Mouse (Mus musculus) heart, postnatal 14 days (tissue): ENCODE data around the gene Clk3. TPM values are rescaled to one million over a fixed set of nuclear protein-coding genes. Genes with fewer than 3 reads are reported as not detected.

Experiments
- DNase-seq, 2 experiments: peaks; one replicate each; pipeline ENCODE4 v3.0.0; 2021 to 2022
- intact Hi-C: fragments of 180-260 bp; cut with DNase I; formaldehyde crosslinking; loops from one replicate; pipeline ENCODE4 v1.15.1; 2025
- total RNA-seq, 2 experiments: library from RNA; stranded (reverse); gene quantifications; 2 replicates each; pipeline ENCODE4 v1.2.3; 2021

The Clk3 gene
- total RNA-seq, 2 experiments from 2014 or later, result 32.7 to 40.8 TPM

DNA sequence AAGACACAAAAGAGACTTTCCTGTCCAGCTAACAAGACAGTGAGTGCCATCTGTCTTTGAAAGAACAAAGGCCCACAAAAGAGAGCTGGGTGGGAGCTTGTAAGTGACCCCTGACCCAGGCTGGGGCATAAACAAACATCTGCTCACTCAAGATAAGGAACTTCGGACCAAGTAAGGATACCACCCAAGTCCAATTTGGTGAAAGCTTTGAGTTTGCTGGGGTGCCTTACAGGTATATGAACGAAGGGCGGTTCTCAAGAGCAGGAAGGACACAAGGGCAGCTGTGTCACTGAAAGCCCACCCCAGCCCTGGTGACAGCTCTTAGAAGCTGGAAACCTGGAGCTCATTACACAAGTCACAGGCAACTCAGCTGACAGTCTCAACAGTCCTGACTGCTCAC, 8.1 kb upstream of the Clk3 start:
- intact Hi-C loops, result no loop called here

GRCm38 (mm10) chr9:57770836-57771235, 5.2 kb upstream of the Clk3 start:
- intact Hi-C loops, result no loop called here

More for the DNA sequence above, 8.1 kb upstream of the Clk3 start:
- no peak for DNase-seq

GRCm38 (mm10) chr9:57770214-57770613, 4.6 kb upstream of the Clk3 start:
- intact Hi-C loops, result no loop called here
- DNase-seq, result no peak

More at GRCm38 (mm10) chr9:57770836-57771235, 5.2 kb upstream of the Clk3 start:
- DNase-seq, result no peak

- intact Hi-C loops, result no loop called here
- DNase-seq, result peak in 1 of 2 experiments; percentile 38
These were observed 3.9 kb upstream of the Clk3 start for GRCm38 (mm10) chr9:57769539-57770069.

- intact Hi-C loops, result no loop called here
- no peak for DNase-seq
These were observed 1.6 kb upstream of the Clk3 start for GRCm38 (mm10) chr9:57767231-57767630.

DNA sequence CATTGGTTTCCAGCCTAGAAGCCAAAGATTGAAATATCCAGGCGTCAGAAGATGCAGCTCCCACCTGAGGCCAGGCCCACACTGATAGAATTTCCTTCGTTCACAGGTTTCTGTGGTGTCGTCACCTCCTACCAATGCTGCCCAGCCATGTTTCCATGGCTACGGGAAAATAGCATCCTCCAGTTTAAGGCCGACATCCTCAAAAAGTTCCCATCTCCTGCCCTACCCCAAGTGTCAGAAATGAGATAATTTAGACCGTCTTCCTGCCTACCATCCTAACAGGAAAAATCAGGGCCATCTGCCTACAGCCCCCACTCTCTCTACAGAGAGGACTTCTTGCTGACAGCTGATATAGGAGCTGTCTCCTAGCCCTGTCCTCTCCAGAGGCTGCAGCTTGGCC, 771 bp upstream of the Clk3 start:
- no peak for DNase-seq
- intact Hi-C loops, result no loop called here

- intact Hi-C loops, result loop anchor here (2.0 to 5.0 kb wide), 2 partner anchors 68 to 232 kb away; no protein-coding TSS in a partner anchor
- peak; percentile 98 for DNase-seq
These were observed 691 bp downstream of the Clk3 start for GRCm38 (mm10) chr9:57764974-57765363.

GRCm38 (mm10) chr9:57764147-57764973, 1.3 kb downstream of the Clk3 start:
- peak; percentile 72 to 82 for DNase-seq
- intact Hi-C loops, result loop anchor here (2.0 to 5.0 kb wide), 2 partner anchors 68 to 233 kb away; no protein-coding TSS in a partner anchor

DNA sequence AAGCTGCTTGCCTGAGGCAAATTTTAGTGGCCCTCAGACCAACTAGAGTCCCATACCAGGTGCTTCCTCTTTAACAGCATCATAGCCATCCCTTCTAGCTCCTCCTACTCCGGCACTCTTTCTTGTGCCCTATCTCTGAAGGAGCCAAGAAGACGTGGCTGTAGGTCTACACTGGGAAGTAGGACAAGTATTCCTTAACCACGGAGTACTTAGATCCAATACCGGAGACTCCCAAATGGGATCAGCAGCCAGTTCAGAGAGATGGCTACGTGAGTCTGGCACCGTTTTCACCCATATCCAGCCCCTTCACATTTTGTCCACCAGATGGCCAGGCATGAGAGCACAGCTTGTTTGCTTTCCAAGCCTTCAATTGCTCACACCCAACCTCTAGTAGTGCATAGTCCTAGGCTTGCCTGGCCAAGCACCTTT, 3.1 kb downstream of the Clk3 start:
- intact Hi-C loops, result loop anchor here (5.0 kb wide), 1 partner anchor 235 kb away; no protein-coding TSS in a partner anchor
- peak; percentile 44 to 70 for DNase-seq

- DNase-seq, result no peak
- intact Hi-C loops, result loop anchor here (5.0 kb wide), 1 partner anchor 235 kb away; no protein-coding TSS in a partner anchor
These were observed 3.8 kb downstream of the Clk3 start for GRCm38 (mm10) chr9:57761563-57762551.

DNA sequence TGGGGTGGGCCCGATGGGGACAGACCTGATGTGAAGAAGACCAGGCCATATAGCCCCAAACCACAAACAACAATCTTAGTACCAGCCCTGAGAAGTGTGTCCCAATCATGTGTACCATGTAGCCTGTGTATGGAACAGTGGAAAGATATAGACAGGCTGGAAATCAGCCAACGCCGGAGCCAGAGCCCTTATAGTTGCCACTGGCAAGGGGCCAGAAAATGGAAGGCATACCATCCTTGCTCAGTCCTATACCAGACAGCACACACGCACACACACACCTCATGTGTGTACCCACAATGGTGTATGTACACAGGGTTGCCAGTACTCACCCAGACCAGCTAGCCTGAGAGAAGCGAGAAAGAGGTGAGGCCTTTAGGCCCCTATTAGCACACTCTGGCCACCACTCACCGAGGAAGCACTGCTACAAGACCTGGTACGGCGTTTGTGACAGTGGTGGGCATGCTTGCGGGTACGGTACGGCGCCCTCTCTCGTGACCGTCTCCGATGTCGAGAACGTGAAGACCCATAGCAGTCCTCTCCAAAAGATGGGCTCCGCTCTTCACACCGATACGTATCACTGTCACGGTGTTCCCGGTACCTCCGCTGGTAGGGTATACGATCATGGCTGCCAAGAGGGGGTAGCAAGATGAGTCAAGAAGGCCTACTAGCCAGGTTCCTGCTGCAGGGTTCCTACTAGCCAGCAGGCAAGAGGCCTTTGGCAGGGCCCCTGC, 5.1 kb downstream of the Clk3 start:
- no peak for DNase-seq
- intact Hi-C loops, result loop anchor here (5.0 kb wide), 1 partner anchor 237 kb away; no protein-coding TSS in a partner anchor

DNA sequence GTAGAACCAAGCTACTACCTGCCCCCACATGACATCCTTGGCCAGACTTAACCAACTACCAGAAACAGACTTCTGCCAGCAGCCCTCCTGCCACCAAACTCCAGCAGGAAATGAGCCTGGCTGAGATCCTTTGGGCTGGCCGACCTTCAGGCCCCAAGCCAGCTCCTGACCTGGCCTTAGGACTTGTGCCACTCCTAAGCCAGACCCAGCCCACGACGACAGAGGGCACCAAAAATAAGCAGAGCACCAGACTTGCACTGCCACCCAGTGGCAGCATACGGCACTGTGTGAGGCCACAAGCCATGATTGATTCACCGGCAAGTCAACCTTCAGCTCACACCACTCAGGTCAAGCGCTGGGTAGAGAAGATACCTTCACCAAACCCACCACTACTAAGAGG, 6.4 kb downstream of the Clk3 start:
- intact Hi-C loops, result loop anchor here (10.0 kb wide), 1 partner anchor 214 kb away; no protein-coding TSS in a partner anchor
- peak; percentile 76 to 84 for DNase-seq

- intact Hi-C loops, result loop anchor here (10.0 kb wide), 1 partner anchor 214 kb away; no protein-coding TSS in a partner anchor
- DNase-seq, result no peak
These were observed 7.1 kb downstream of the Clk3 start for GRCm38 (mm10) chr9:57758528-57758927.

DNA sequence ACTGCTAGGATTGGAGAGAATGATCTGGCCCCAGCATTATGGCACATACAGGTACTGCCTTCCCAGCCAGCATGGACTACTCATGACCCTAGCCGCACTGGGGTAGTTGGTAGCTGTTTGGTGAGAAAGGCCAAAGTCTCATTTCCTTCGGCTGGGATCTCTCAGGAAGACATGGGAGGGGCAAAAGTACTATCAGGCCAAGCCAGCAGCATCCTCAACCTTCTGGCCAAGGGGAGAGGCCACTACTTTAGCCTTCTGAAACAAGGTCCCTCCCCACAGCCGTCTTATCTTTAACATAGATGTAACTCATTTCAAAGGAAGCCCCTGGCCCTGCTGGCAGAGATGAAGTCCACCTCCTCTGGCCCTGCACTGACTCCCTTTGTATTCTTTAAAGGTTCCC, 8.1 kb downstream of the Clk3 start:
- intact Hi-C loops, result loop anchor here (10.0 kb wide), 1 partner anchor 213 kb away; no protein-coding TSS in a partner anchor
- no peak for DNase-seq

DNA sequence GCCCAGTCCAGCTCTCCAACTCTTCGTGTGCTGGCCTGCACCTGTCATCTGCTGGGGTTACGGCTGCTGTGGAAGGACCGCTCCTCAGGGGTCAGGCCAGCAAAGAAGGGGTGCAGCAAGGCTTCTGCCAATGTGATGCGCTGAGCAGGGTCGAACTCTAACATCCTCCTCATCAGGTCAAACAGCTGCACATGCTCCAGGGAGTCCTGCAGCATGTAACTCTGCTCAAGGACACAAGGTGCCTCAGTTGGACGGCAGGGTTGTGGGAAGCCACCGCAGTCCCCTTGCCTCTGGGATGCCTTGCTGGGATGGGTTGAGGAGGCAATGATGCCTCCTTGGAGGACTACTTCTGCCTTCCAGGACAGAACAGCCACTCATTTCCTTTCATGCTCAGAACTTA, 14.8 kb downstream of the Clk3 start:
- DNase-seq, result no peak
- intact Hi-C loops, result loop anchor here (10.0 kb wide), 1 partner anchor 206 kb away; no protein-coding TSS in a partner anchor

DNA sequence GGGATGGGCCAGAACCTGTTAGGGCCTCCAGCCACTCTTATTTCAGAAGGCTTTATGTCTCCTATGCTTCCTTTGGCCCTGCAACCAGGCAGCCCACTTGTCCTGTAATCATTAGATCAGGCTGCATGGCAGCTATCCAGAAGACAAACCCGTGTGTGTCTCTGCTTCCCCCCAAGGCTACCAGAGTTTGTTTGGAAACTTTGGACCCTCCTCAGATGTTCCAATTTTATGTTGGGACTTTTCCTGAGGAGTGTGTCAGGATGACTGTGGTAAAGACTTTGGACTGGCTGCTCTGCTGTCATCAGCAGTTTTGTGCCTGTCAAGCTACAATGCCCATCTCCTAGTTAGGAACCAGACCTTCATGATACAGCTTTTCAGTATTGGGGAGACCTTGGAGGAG, 16.8 kb downstream of the Clk3 start:
- no peak for DNase-seq
- intact Hi-C loops, result no loop called here

GRCm38 (mm10) chr9:57748137-57748536, 17.5 kb downstream of the Clk3 start:
- intact Hi-C loops, result no loop called here
- peak; percentile 54 to 60 for DNase-seq

DNA sequence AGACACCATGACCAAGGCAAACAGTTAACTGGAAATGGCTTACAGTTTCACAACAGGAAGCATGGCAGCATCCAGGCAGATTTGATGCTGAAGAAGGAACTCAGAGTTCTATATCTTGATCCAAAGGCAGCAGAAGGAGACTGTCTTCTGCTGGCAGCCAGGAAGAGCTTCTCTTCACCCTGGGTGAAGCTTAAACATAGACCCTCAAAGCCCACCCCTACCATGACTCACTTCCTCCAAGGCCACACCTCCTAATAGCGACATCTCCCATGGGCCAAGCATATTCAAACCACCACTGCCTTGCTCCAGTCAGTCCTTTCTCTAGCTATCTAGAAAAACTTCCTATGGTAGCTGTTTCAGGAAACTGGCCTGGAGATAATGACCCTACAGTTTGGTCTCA, 18.6 kb downstream of the Clk3 start:
- intact Hi-C loops, result no loop called here
- DNase-seq, result no peak

- intact Hi-C loops, result loop anchor here (1.0 to 5.0 kb wide), 2 partner anchors 37 to 85 kb away; partner anchors contain the start of gene Edc3
- DNase-seq, result peak; percentile 56 to 65
These were observed 21.1 kb downstream of the Clk3 start for GRCm38 (mm10) chr9:57744462-57745091.
